Mouse (Mus musculus) midbrain, embryonic 16.5 days (tissue): ENCODE measurements around the gene Riox2. TPM values are rescaled to one million over a fixed set of nuclear protein-coding genes. Genes with fewer than 3 reads are reported as not detected.

Source experiments
- ATAC-seq: fragments of 200-750 bp; cut with Nextera tagmentation; 2 replicates; pipeline ENCODE4 v1.8.0; 2017; ENCODE audit warnings: moderate TSS enrichment
- H3K27ac ChIP-seq: fragments of 300-500 bp; sonication (generic); 2 replicates; pipeline ENCODE4 v1.5.1; 2014; ENCODE audit warnings: mild to moderate bottlenecking, low read length, mixed read lengths
- H3K27me3 ChIP-seq: fragments of 300-500 bp; sonication (generic); 2 replicates; pipeline ENCODE4 v1.6.1; 2014; ENCODE audit warnings: low read depth, low read length, mixed read lengths; ENCODE audit not compliant: control insufficient read depth, insufficient read depth
- H3K36me3 ChIP-seq: fragments of 300-500 bp; sonication (generic); 2 replicates; pipeline ENCODE4 v1.6.1; 2014; ENCODE audit warnings: mild to moderate bottlenecking, low read length, moderate library complexity, mixed read lengths; ENCODE audit not compliant: control insufficient read depth, insufficient read depth
- H3K4me1 ChIP-seq: fragments of 300-500 bp; sonication (generic); 2 replicates; pipeline ENCODE4 v1.6.1; 2014; ENCODE audit warnings: mild to moderate bottlenecking, low read length, mixed read lengths; ENCODE audit not compliant: control insufficient read depth, insufficient read depth
- H3K4me2 ChIP-seq: fragments of 300-500 bp; sonication (generic); 2 replicates; pipeline ENCODE4 v1.6.1; 2014; ENCODE audit warnings: mild to moderate bottlenecking, low read length, mixed read lengths
- H3K4me3 ChIP-seq: fragments of 300-500 bp; sonication (generic); 2 replicates; pipeline ENCODE4 v1.5.1; 2014; ENCODE audit warnings: low read depth, mild to moderate bottlenecking, low read length, moderate library complexity, mixed read lengths
- H3K9ac ChIP-seq: fragments of 300-500 bp; sonication (generic); 2 replicates; pipeline ENCODE4 v1.6.1; 2014; ENCODE audit warnings: low read depth, low read length, mixed read lengths
- H3K9me3 ChIP-seq: fragments of 300-500 bp; sonication (generic); replicated peaks from 2 replicates; pipeline ENCODE4 v1.6.1; 2014; ENCODE audit warnings: mild to moderate bottlenecking, low read length, mixed read lengths; ENCODE audit not compliant: control insufficient read depth, poor library complexity, severe bottlenecking
- WGBS: fragments of 180-500 bp; shearing (Covaris S2); extraction: QIAGEN DNeasy Blood & Tissue Kit; methylation state at CpG from one replicate; pipeline ENCODE4 v1.1.7; 2014; 5-methylcytosine and 5-hydroxymethylcytosine counted together
- polyA plus RNA-seq: library from polyadenylated mRNA; unstranded; fragments of >200 nt; fragmentation: Nextera tagmentation; extraction: Ambion mirVana; gene quantifications from 2 replicates; pipeline ENCODE4 v1.2.1, GENCODE M21; 2015

The Riox2 gene
- polyA plus RNA-seq, 1 experiment from 2014 or later: 16.0 TPM

DNA sequence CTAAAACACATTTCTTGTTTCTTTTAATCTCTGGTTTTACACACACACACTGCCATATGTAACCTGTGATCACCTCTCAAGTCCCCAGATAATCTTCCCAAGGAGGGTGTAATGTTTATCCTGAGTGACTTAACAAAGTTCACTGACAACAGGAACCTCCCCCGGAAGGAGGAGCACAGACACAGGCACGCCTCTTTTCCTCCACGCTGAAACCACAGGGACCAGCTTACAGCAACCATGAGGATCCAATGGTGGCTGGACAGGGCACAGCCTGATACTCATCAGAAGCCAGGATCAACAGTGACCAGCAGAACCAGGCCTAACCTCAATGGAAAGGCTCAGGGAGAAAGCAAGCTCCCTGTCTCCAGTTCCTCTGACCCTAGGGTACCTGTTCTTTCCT is 61.0 kb downstream of the Riox2 start:
- Histone ChIP-seq H3K36me3 (no peaks in the 10 kb centered on the region), H3K9ac (no peak overlapping the region), H3K27me3 (no peaks in the 10 kb centered on the region), H3K4me1 (no peaks in the 10 kb centered on the region), H3K4me2 (no peak overlapping the region), H3K27ac (no peak overlapping the region), H3K4me3 (no peak overlapping the region), H3K9me3 (no peaks in the 10 kb centered on the region)
- ATAC-seq: no peak
- 39% methylated on average over 3 of the region's 3 CpGs for WGBS

DNA sequence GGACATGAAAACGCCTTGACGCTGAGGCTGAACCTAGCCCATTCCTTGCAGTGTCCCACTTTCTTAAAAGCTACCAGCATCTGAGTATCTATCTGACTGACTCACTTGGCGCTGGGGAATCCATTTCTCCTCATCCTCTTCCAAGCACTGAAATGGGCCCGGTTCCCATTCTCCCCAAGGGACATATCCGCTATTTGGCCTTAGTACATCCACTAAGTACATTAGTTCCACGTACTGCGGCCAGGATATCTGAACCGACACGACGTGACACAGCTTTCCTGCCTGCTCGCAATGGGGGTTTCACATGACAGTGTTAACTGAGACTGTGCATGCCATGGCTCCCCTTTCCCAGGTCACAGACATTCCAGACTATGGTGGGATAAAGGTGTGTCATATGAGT is 62.8 kb downstream of the Riox2 start:
- no peak for ATAC-seq
- Histone ChIP-seq H3K4me2 (no peak overlapping the region), H3K4me3 (no peak overlapping the region), H3K27ac (no peak overlapping the region), H3K9me3 (no peaks in the 10 kb centered on the region), H3K4me1 (no peaks in the 10 kb centered on the region), H3K9ac (no peak overlapping the region), H3K36me3 (no peaks in the 10 kb centered on the region), H3K27me3 (no peaks in the 10 kb centered on the region)
- WGBS: 82% methylated on average over 11 of the region's 11 CpGs

- no peak overlapping the region for H3K4me2 ChIP-seq
- WGBS: 90% methylated on average over 5 of the region's 5 CpGs
- no peak for ATAC-seq
Observed at GRCm38 (mm10) chr16:59535673-59536072, 64.1 kb downstream of the Riox2 start.

DNA sequence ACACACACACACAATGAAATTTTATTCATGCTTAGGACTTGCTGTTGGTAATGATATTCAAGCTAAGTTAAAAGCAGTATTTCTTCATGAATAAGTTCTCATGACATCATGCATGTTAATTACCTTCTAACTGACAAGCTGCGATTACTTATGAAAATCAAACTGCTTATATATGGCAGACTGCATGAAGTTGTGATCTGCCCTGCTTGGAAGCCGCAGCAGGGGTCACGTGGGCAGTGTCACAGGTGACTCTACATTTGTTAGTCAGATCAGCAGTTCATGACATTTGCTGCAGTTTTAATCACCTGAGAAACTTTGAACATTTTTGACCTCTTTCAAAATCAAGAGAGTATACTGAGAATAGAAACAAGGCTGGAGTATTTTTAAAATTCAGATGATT is 69.4 kb downstream of the Riox2 start:
- 86% methylated on average over 3 of the region's 3 CpGs for WGBS
- Histone ChIP-seq H3K4me1 (no peaks in the 10 kb centered on the region), H3K4me3 (no peak overlapping the region), H3K27ac (no peak overlapping the region), H3K9ac (no peak overlapping the region), H3K4me2 (no peak overlapping the region), H3K27me3 (no peaks in the 10 kb centered on the region), H3K9me3 (no peaks in the 10 kb centered on the region), H3K36me3 (no peaks in the 10 kb centered on the region)
- no peak for ATAC-seq

More at GRCm38 (mm10) chr16:59535673-59536072, 64.1 kb downstream of the Riox2 start:
- H3K4me1 ChIP-seq: no peaks in the 10 kb centered on the region
- no peaks in the 10 kb centered on the region for H3K9me3 ChIP-seq
- H3K27ac ChIP-seq: no peak overlapping the region
- H3K36me3 ChIP-seq: no peaks in the 10 kb centered on the region
- H3K4me3 ChIP-seq: no peak overlapping the region
- no peak overlapping the region for H3K9ac ChIP-seq
- H3K27me3 ChIP-seq: no peaks in the 10 kb centered on the region

DNA sequence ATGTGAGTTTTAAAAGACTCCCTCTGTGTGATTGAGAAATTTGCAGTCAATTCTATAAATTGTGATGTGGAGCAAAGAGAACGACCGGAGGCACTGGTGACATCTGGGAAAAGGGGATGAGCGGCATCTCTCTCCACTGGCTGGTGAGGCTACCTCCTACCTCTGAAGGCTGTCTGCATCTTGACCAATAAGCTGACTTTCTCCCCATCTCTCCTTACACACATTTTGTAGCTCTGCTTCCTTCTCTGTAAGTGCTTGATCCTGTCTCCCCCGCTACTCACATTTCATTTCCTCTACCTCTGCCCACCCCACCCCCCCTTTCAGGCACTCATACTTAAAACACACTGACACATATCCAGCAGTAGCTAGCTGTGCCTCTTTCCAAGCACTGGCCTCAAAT is 69.8 kb downstream of the Riox2 start:
- H3K27ac ChIP-seq: no peak overlapping the region
- no peak overlapping the region for H3K9ac ChIP-seq
- H3K27me3 ChIP-seq: no peaks in the 10 kb centered on the region
- no peaks in the 10 kb centered on the region for H3K36me3 ChIP-seq
- 80% methylated on average over 4 of the region's 4 CpGs for WGBS
- H3K4me3 ChIP-seq: no peak overlapping the region
- H3K4me2 ChIP-seq: no peak overlapping the region
- H3K9me3 ChIP-seq: no peaks in the 10 kb centered on the region
- ATAC-seq: no peak
- no peaks in the 10 kb centered on the region for H3K4me1 ChIP-seq

Other genes with a start within 250 kb of the Riox2 start
- gene Olfr201, start 199.1 kb upstream of the Riox2 start, polyA plus RNA-seq: not detected in 2 replicates
- gene Olfr202, start 185.0 kb upstream of the Riox2 start, polyA plus RNA-seq: not detected in 2 replicates
- gene Olfr203, start 172.9 kb upstream of the Riox2 start, polyA plus RNA-seq: not detected in 2 replicates
- not detected in 2 replicates for gene Olfr204, start 153.5 kb upstream of the Riox2 start, polyA plus RNA-seq
- not detected in 2 replicates for gene Olfr205, start 140.6 kb upstream of the Riox2 start, polyA plus RNA-seq
- not detected in 2 replicates for gene Olfr206, start 122.5 kb upstream of the Riox2 start, polyA plus RNA-seq
- not detected in 2 replicates for gene Olfr209, start 107.8 kb upstream of the Riox2 start, polyA plus RNA-seq
- not detected in 2 replicates for gene Gabrr3, start 64.4 kb upstream of the Riox2 start, polyA plus RNA-seq
- gene Crybg3, start 129.2 kb downstream of the Riox2 start, polyA plus RNA-seq: 2.0 and 2.7 TPM in 2 replicates
- gene Arl6, start 167.6 kb downstream of the Riox2 start, polyA plus RNA-seq: 58.4 and 67.7 TPM in 2 replicates